In the genomic region with DNA sequence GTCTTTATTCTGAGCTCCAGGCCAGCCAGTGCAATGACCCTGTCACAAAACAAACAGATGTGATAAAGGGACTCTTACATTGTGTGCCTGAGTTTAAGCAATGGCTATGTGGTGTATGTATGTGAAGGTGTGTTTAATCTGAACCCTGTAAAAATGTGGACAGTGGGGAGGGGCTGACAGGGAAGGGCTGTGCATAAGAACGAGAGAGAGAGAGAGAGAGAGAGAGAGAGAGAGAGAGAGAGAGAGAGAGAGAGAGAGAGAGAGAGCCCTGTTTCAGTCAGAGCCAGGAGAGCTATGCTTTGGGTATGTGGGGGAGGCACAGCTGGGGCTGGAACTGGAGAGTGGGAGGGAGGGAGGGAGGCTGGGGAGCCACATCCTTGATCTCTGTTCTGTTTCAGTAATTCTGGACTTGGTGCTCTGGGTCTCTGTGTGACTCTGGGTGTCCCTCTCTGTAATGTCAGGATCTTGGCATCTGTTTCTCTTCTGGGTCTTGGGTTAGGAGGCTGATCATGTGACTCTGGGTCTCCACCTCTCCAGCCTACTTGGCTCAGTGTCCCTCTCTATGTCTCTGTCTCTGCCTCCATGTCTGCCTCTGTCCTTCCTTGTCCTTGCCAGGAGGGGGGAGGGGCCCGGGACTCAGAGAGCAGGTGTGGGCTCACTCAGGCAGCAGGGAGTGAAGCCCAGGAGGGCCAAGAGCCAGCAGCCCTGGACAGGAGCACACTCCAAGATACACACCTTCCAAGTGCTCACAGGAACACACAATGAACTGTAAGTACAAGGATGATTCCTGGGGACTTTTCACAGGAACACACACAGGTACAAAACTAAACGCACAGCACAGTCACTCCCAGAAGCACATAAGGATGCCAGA, we compare ENCODE assay signal across 8 mouse cellular contexts. TPM values are rescaled to one million over a fixed set of nuclear protein-coding genes. Genes with fewer than 3 reads are reported as not detected.
DNase-seq lines count a peak whose midpoint lies in the region; ATAC-seq and TF ChIP-seq lines count a peak whose summit lies in the region.

No protein-coding gene starts in this region.

- peak; percentile 88 for DNase-seq in left cerebral cortex, postnatal 4 days
- no peak for DNase-seq in left cerebral cortex, postnatal 14 days (ENCODE audit: low spot score in 2 of 2)
- peak; percentile 81 for DNase-seq in cerebellum, adult 9-10 months
- peak; percentile 85 to 90 for DNase-seq in heart, adult 18-20 months
- peak; percentile 33 for DNase-seq in lung, adult 2 months

- no peaks in the 10 kb centered on the region for H3K9me3 ChIP-seq in intestine, embryonic 16.5 days (ENCODE audit: control insufficient read depth, low read length)
- no peaks in the 10 kb centered on the region for H3K9me3 ChIP-seq in stomach, embryonic 16.5 days (replicated peaks; ENCODE audit: control insufficient read depth, low read length)

- WGBS in intestine, embryonic 16.5 days: 10% methylated on average over 3 of the region's 3 CpGs
- WGBS in lung, adult 2 months: 6% methylated on average over 3 of the region's 3 CpGs
- WGBS in stomach, embryonic 16.5 days: 2% methylated on average over 3 of the region's 3 CpGs

- no peaks in the 10 kb centered on the region for H3K36me3 ChIP-seq in intestine, embryonic 16.5 days (ENCODE audit: control insufficient read depth, insufficient read depth, low read length)
- no peaks in the 10 kb centered on the region for H3K36me3 ChIP-seq in stomach, embryonic 16.5 days (ENCODE audit: control insufficient read depth, insufficient read depth, low read length)

- peak overlapping the region; percentile 73 for H3K9ac ChIP-seq in intestine, embryonic 16.5 days (ENCODE audit: low read depth, low read length)
- H3K9ac ChIP-seq in stomach, embryonic 16.5 days (ENCODE audit: low read length): peak overlapping the region; percentile 69

- peaks cover 61% of the 10 kb centered on the region for H3K4me1 ChIP-seq in intestine, embryonic 16.5 days (ENCODE audit: control insufficient read depth, insufficient read depth, low read length)
- H3K4me1 ChIP-seq in lung, adult 2 months (ENCODE audit: control insufficient read depth, insufficient read depth, low read length): peaks cover 19% of the 10 kb centered on the region
- H3K4me1 ChIP-seq in stomach, embryonic 16.5 days (ENCODE audit: control insufficient read depth, insufficient read depth, low read length): peaks cover 56% of the 10 kb centered on the region

- H3K4me2 ChIP-seq in intestine, embryonic 16.5 days (ENCODE audit: low read depth, low read length): peak overlapping the region; percentile 88
- peak overlapping the region; percentile 85 for H3K4me2 ChIP-seq in stomach, embryonic 16.5 days (ENCODE audit: low read depth, low read length)

- H3K27me3 ChIP-seq in intestine, embryonic 16.5 days (replicated peaks; ENCODE audit: control insufficient read depth, insufficient read depth, low read length): no peaks in the 10 kb centered on the region
- H3K27me3 ChIP-seq in stomach, embryonic 16.5 days (ENCODE audit: control insufficient read depth, insufficient read depth, low read length): no peaks in the 10 kb centered on the region

- peak overlapping the region; percentile 51 for H3K4me3 ChIP-seq in intestine, embryonic 16.5 days (ENCODE audit: low read length)
- no peak overlapping the region for H3K4me3 ChIP-seq in lung, adult 2 months (replicated peaks; ENCODE audit: extremely low read depth, low read depth, low read length)
- peak overlapping the region; percentile 42 for H3K4me3 ChIP-seq in stomach, embryonic 16.5 days (replicated peaks; ENCODE audit: low read length)

- ATAC-seq in intestine, embryonic 16.5 days: peak; percentile 48
- ATAC-seq in stomach, embryonic 16.5 days (ENCODE audit: insufficient read depth, low FRiP score): peak; percentile 65
- ATAC-seq in erythroid progenitor cell, adult 5-6 weeks (replicated peaks; ENCODE audit: low FRiP score, poor library complexity, severe bottlenecking): no peak

- peak overlapping the region; percentile 78 for H3K27ac ChIP-seq in intestine, embryonic 16.5 days (ENCODE audit: low read length)
- peak overlapping the region; percentile 93 for H3K27ac ChIP-seq in stomach, embryonic 16.5 days (ENCODE audit: low read length)

- no peak for TF ChIP-seq POLR2A in lung, adult 2 months (IDR thresholded peaks at IDR 0.05; ENCODE audit: borderline replicate concordance, extremely low read depth, low read depth, low read length)

- intact Hi-C loops in left cerebral cortex, postnatal 4 days (cut with DNase I): no loop called here
- intact Hi-C loops in left cerebral cortex, postnatal 14 days (cut with DNase I): no loop called here

- no peak for TF ChIP-seq CTCF in lung, adult 2 months (IDR thresholded peaks at IDR 0.05; ENCODE audit: insufficient read depth, low read length)

RNA-seq across cellular contexts. Expression of gene Wasf2, which starts 46.1 kb away (rescaled TPM):
- total RNA-seq in left cerebral cortex, postnatal 4 days (2021): 10 to 100 TPM; 34.0 to 35.7 TPM
- 10 to 100 TPM; 27.3 to 34.8 TPM for total RNA-seq in left cerebral cortex, postnatal 14 days (2021)
- total RNA-seq in heart, adult 18-20 months (2021): 10 to 100 TPM; 77.8 to 88.8 TPM
- polyA plus RNA-seq in intestine, embryonic 16.5 days (2015; fragmentation: Nextera tagmentation; extraction: Ambion mirVana): 76.9 and 81.9 TPM in 2 replicates
- 91.7 and 109 TPM in 2 replicates for polyA plus RNA-seq in lung, adult 2 months (2012; rRNA removed)
- polyA plus RNA-seq in stomach, embryonic 16.5 days (2015; fragmentation: Nextera tagmentation; extraction: Ambion mirVana): 84.3 and 98.6 TPM in 2 replicates
- 79.6 and 83.6 TPM in 2 replicates for total RNA-seq in erythroid progenitor cell, adult 5-6 weeks (2015; ENCODE audit: low replicate concordance)
- total RNA-seq in erythroid progenitor cell, adult 5-6 weeks (2017; ENCODE audit: low replicate concordance): 59.7 and 73.7 TPM in 2 replicates

Comparison
In these comparisons a context has a peak if more than half of its experiments do, and no peak if none do; other contexts are left out.
1. DNase-seq: peak in left cerebral cortex, postnatal 4 days (single experiment), cerebellum, adult 9-10 months (single experiment), heart, adult 18-20 months (2 of 2) and lung, adult 2 months (single experiment); none in left cerebral cortex, postnatal 14 days (0 of 2).